Mouse (Mus musculus): ENCODE results near the gene Rhbdd1.

The Rhbdd1 gene

DNA sequence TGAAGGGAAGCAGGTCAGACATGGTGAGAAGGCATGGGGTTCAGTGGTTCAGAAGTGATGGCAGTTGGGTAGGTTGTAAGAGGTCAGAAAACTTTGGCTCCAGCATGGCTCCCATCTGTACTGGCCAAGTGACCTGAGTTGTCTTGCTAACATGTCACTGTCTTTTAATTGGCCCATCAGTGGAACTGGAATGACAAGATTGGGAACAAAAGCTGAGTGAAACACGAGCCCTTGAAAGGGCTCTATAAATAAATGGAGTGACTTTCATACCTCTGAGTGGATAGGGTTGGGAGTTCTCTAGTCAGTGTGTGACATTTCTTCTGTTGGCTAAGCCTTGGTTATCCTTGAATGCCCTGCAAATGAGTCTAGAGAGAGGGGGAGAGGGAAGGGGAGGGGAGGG lies 123.9 kb downstream of the Rhbdd1 start:
- DNase-seq, result no peak

DNA sequence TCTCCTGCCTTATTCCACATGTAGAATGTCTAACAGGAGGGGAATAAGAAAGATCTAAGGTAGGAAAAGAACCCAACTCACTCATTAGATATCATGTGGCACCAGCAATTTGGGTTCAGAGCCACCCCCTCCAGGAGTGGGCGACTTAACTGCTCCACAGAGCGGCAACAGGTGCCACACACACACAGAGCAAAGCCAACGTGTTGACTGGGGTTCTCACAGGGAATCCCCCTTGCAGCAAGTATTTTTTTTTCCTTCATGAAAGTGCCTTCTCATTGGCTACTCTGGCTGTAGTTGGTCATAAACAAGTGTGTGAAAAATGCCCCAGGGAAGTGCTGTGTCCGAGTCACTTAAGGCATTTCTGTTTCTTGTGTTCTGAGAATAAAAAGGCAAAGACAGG lies 127.3 kb downstream of the Rhbdd1 start:
- no peak for DNase-seq

DNA sequence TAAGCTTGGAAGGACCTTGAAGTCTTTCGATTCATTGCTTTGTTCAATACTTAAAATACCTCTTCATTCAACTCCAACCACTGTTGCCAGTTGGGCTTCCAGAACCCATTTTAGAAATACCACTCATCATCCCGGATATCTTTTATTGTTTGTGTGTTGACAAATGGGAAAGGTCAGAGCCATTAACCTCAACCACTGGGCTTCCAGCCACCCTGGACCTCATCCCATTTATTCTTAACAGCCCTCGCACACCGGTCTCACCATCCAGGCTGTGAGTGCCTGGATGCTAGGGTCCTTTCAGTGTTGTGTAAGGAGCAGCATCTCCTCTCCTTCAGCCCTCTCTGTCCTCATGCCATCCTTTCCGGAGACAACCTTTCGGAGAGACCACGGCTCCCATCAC lies 129.8 kb downstream of the Rhbdd1 start:
- DNase-seq, result no peak

DNA sequence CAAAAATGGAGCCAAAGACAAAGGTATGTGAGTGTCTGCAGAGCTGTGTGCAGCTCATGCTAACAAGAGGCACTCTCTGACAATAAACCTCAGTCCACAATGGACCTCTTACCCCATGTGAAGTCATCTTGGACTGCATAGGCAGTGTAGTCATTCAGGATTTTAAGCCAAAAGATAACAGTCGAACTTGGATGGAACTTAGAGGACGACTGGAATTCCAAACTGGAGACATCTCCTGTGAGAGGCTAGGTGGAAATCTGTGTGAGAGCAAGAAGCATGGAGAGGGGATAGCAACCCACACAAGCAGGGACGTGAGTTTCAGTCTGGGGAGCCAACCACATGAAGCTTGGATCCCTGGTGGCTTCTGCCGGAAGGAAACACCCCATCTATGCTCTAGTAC lies 133.6 kb downstream of the Rhbdd1 start:
- no peak for DNase-seq

DNA sequence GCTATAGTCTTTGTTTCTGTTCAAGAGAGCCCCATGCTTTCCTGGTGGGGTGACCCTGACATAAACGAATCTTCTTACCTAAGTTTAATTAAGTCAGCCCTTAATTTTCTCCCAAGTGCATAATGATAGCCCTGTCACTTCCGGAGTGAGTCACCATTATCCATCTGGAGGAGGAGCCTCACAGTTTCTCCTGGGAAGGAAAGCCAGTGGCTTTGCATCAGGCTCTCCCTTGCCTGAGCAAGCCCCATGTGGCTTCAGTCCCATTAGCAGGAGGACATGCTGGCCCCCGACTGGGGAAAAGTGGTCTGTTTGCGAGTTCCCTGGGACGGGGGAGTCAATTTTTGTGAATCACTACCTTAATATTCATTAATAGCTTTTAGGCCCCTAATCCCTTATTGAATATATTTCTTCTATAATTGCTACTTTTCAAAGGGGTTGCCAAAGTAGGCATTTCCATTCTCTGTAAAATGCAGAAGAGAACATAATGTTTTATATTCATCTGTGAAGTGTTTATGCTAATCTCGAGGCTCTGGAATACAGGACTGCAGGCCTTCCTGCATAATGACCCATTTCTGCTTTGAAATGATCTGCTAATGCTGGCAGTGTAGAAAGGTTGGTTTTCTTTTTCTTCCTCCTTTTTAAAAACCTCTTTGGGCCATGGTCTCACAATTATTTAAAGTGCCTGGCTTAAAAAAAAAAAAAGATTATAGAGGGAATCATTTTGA lies 135.8 kb downstream of the Rhbdd1 start:
- peak; percentile 8 for DNase-seq

DNA sequence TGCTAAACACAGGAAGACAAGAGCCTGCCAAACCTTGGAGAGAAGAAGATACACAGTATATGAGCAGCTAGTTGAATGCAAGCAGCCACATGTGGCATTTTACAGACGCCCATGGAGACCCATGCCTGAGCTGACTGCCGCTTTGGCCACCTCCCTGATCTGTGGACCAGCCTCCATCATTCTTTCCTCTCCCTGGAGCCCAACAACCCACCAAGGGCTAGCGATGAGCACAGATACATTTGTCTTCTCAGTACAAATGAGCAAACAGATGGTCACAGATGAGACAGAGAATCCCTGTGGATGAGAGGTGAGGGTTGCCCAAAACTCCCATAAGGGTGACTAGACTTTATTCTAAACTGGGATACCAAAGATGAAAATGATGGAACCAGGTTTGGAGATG lies 137.8 kb downstream of the Rhbdd1 start:
- DNase-seq, result no peak

DNA sequence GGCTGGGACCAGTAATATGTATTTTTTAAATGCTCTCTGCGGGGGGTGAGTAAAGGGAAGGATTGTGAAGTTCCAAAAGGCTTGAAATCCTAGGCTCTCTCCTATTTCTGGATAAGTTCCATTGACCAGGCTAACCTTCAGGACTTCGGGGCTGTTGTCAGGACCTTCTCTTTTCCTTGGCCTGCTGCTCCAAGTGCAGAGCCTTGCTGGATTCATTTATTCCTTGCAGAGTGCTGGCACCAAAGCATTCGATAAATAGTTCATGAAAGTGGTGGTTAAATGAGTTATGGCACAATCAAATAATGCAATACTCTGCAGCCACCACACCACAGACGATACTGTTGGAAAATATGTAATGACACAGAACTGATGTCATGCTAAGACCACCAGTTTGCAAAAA lies 143.1 kb downstream of the Rhbdd1 start:
- no peak for DNase-seq

DNA sequence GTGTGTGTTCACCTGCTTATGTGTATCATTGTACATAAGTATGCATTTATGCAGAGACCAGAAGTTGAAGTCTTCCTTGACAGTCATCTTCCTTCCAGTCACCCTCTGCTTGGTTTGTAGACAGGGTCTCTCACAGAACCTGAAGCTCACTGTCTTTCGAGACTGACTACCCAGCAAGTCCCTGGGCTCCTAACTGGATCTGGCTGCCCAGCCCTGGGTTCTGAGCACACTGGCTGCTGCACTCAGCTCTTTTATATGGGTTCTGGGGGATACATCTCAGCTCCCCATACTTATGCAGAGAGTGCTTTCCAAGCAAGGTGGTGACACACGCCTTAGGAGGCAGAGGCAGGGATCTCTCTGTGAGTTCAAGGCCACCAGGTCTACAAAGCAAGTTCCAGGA lies 143.7 kb downstream of the Rhbdd1 start:
- no peak for DNase-seq

DNA sequence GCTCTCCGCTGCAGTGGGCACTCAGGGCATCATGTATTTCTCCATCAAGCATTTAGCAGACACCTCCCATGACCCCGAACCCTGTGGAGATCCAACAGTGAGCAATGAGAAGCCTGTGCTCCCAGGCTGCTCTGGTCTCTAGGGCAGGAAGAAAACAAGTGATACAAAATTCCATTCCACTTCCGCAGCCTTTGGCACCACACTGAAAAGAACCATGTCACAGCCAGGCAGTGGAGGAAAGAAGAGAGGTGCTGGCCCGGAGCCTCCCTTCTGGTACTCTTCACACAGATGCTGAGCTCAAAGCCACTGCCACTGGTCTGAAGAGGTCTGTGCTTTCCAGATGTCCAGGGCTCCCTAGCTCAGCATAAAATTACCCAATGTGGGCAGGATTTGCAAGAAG lies 144.8 kb downstream of the Rhbdd1 start:
- no peak for DNase-seq

DNA sequence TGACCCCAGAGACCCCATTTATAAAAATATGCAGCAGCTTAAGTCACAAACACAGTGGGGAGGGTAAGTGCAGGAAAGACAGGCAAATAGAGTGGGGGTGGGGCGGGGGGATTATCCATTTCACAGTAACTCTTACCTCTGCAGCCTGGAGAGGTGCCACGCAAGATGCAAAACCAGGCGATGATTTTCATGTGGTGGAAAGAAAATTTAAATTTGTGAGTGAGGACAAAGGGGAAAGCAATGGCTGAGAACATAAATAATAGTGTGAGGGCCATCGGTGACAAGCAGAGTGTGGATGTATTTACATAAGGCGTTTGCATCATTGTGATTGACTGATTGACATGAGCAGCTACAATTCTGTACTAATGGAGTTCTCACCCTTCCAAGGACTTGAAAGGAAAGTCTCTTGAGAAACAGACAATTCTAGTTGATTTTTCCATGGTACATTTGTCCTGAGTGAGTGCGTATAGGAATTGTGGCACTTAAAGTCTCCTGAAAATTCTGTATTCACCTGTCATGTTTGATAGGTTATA lies 149.1 kb downstream of the Rhbdd1 start:
- DNase-seq, result no peak

DNA sequence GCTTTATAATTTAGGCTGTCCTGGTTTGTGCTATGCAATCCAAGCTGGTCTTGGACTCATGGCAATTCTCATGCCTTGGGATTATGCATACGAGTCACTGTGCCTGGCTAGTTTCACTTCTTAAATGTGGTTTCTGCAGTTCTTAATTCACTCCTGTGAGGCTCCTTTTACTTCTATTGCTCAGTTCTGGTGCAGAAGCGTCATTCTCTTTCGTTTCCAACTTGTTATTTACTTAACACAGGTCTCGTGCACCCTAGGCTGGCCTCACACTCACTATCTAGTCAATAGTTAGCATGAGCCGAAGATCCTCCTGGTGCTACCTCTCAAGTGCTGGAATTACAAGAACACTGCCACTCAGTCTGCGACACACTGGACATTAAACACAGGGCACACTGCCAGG lies 152.6 kb downstream of the Rhbdd1 start:
- no peak for DNase-seq

DNA sequence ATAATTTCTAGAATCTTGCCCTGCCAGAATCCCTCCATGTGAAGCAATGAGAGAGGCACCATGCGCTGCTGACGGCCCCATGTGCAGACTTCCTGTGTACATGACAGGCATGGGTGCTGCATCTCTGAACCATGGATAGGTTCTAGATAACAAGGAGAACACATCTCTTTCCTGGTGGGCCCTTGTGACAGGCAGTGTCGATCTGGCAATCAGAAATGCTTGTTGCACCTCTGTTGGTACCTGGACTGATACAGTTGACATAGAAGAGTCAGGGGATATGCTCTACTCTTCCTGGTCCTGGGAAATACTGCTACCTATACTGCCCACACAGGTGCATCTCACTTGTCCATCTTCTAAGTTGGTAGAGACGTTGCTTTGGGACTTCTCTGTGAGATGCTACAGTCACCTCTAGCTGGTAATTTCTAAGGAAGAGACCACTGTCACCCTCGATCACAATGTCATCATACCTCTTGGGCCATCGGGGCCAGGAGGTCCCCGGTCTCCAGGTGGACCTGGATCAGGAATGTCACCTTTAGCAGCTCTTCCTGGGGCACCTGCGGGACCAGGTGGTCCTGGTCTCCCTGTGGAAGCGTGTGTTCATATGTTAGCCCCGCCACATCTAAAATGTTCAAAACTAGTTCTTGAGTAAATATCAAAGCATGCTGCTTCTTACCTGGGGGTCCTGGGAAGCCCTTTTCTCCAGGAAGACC lies 154.4 kb downstream of the Rhbdd1 start:
- no peak for DNase-seq

DNA sequence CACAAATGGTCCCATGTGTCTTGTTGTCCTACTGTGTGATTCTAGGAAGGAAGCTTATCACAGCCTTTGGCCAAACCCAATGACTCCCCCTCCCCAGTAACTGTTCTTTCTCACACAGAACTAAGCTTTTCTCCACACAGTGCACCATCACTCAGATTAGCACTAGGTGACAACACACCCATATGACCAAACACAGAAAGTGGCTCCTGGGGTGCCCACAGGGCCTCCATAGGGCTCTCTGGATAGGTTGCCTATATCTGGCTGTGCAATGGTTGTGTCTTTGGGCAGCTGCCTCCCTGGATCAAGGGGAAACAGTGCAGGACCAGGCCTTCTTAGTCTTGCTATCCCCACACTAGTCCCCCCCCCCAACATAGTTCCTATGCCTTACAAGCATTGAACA lies 157.2 kb downstream of the Rhbdd1 start:
- no peak for DNase-seq

DNA sequence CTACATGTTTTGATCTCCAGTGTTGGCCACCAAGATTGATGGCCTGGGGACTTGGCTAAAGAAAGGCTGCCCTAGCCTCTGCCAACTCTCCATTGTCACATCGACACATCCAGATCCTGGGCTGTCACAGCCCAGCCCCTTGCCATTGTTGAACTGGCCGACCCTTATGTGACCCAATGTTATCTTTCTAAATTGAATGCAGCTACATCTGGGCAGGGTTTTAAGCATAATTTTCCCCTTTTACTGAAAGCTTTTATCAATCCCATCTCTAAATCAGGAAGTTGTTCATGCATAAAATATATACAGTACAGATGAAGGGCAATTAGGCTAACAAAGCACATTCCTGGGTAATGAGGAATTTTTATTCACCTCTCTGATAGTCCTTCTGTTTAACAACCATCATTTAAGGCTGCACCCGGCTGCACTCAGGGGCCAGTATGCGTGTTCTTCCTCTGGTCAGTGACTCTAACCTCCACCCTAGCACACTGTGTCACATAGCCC lies 158.3 kb downstream of the Rhbdd1 start:
- DNase-seq, result peak; percentile 61

DNA sequence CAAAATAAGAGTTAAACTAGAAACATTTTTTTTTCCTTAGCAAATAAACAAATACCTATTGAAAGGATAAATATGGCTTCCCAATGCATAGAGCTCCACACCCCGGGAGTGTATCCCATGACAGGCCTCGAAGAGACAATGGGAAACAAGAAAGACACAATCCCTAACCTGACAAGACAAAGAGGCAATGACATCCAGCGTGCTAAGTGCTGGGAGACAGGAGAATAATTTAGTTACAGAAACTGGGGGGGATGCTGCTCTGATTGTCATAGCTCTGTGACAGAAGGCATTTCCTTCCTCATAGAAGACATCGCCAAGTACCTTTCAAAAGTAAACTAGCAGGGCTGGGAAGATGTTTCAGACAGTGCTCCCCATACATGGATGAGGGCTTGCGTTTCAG lies 159.0 kb downstream of the Rhbdd1 start:
- peak; percentile 5 for DNase-seq

DNA sequence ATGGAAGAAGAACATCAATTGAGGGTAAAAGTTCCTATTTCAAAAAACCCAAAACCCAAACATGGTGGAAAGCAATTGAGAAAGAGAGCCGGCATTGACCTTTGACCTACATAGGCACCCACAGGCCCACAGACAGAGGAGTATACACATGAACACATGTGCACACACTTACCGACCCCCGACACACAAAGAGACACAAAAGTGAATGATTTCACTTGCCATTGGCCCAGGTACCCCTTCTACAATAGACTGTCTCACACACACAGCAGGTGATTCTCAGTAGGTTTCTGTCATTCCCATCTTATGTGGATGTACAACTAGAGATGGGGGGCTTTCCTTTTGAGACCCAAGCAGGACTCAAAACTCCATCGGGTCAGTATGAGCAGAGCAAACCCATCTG lies 159.6 kb downstream of the Rhbdd1 start:
- DNase-seq, result no peak

DNA sequence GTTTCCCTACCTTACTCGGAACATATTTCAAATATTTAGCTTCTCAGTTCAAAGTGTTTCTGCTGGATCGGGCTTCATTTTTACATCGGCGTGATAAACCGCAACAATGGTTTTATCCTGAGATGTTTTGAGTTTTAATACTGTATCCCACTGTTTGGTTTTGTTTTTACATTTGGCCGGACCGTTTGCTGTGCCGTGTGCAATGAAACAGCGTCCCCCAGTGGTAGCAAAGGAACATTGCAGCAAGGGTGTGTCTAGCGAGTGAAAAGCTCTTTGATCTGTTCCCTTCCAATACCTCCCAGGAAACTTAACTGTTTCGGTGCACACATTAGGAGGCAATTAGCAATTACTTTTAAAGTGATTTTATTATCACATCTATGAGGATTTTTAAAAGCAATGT lies 160.0 kb downstream of the Rhbdd1 start:
- DNase-seq, result peak; percentile 53

DNA sequence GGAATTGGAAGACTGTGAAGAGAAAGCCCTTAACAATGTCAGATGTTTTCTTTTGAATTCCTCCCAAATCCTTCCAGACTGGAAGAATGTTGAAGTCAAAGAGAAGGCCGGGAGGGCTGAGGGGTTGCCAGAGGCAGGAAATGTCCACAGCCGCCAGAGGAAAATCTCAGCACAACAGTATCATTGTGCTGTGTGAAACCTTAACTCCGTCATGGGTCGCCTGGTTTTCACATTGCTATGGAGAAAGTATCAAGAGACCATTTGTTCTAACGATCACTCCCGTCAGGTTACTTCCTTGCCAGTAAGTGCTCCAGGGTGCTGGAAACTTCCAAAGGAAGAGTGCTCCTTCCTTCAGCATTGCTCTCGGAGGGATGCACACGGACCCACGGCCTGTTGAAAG lies 160.5 kb downstream of the Rhbdd1 start:
- peak; percentile 28 for DNase-seq

DNA sequence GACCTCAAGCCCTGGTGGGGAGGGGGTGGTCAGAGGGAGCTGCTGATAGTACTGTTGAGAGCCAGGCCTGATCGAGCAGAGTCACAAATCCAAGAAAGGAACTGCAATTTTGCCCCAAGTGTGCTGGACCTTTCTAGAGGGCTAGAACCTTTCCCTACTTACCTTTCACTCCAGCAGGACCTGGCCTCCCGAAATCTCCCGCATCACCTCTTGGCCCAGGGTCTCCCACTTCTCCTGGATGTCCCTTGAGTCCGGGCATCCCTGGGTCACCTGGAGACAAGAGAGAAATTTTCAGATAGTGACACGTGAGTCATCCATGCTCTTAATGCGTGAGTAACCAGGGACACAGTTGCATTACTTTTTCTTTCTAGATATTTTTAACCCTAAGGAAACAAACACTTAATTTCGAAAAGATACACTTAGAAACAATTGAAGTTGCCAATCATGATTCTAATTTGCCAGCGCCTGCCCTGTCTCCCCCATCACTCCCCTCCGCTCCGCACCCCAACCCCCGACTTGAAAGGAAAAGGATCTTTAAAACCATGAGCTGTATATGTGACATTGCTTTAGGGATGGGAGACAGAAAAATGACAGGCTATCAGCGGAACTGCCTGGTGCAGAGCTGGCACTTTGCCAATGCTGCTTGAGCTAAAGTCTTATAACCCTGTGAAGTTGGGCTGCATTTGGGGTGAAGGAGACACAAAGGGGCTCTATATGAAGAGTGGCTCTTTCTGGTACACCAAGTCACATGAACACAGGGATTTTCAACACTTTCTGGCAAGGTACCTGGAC lies 163.6 kb downstream of the Rhbdd1 start:
- DNase-seq, result no peak

DNA sequence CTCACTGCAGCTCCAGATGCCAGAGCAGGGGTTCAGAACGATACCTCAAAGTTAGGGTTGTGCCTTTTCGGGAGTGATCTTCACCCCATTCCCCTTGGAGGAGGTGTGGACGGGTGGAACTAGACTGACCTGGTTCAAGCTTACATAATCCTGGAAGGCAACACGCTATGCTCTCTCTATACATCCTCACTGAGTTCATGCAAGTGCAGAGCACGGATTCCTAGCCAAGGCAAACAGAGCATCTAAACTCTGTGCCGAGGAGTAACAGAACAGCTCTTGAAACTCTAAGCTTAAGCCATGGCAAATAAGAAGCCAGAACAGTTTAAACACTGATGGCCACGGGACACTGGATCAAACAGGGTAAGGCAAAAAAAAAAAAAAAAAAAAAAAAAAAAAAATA lies 166.1 kb downstream of the Rhbdd1 start:
- no peak for DNase-seq

DNA sequence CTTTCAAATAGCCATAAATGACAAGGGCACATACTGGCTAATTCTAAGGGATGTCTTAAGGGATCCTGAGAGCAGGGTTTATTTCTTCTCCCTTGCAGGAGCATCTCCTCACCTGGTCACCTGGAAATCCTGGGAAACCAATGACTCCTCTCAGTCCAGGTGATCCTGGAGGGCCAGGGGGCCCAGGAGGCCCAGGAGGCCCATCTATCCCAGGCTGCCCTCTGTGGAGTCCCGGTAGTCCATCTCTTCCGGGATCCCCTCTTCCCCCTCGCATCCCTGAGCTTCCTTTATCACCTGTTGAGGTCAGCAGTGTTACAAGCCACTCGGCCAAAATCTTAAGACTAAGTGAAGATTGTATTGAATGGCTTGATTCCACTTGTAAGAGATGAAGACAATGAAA lies 170.1 kb downstream of the Rhbdd1 start:
- no peak for DNase-seq

DNA sequence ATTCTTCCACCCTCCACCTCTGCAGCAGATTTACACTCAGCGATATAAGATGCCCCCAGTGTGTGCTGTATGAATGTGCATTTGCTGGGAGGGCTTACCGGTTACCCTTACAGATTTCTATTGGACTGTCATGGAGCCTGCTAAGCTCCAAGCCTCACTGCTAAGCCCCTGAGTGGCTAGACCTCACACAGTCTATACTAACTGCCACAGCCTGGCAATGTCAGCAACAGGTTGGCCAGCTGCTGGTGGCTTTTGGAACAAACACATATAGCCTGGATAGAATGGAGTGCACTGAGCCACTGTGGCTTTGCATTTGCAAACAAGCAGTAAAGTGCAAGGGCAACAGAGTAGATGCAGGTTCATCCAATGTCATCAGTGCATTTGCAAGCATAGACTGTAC lies 175.7 kb downstream of the Rhbdd1 start:
- DNase-seq, result peak; percentile 4

Measured in retina, postnatal 1 day (tissue).